Mouse (Mus musculus) adrenal gland, postnatal 10 days (tissue): Measurements from ENCODE around the gene Htra2. TPM values are rescaled to one million over a fixed set of nuclear protein-coding genes. Genes with fewer than 3 reads are reported as not detected.
A peak's percentile ranks its signal among the peaks of the same experiment; 100 is the strongest.

Source experiments
- DNase-seq: peaks from one replicate; pipeline ENCODE4 v3.0.0; 2021; ENCODE audit warnings: mixed read lengths
- long read RNA-seq, 2 experiments: library from polyadenylated mRNA; stranded (forward); transcript quantifications; one replicate each; pipeline ENCODE4 v2.0.0; 2021
- total RNA-seq, 2 experiments: library from RNA; stranded (reverse); gene quantifications; 2 replicates each; pipeline ENCODE4 v1.2.3; 2021

Gene Htra2
- 10 to 100 TPM; 53.4 to 60.5 TPM for total RNA-seq
- long read RNA-seq, experiment 1, transcript Htra2-201 (8 exons, 1,725 nt) = major isoform, 132 of 169 reads
- long read RNA-seq, experiment 1, partial matches to known transcripts = 3 of 169 reads
- long read RNA-seq, experiment 1, other reads (novel, unspliced or antisense) = 27 of 169 reads
- long read RNA-seq, experiment 2, transcript Htra2-201 (8 exons, 1,725 nt) = major isoform, 58 of 83 reads
- long read RNA-seq, experiment 2, partial matches to known transcripts = 5 of 83 reads
- long read RNA-seq, experiment 2, other reads (novel, unspliced or antisense) = 16 of 83 reads

GRCm38 (mm10) chr6:83054871-83055431, at the start of gene Htra2:
TSS of gene Htra2 (minus strand) at chr6:83055273.
- no peak for DNase-seq

- DNase-seq = no peak
These were observed 49.1 kb upstream of the Htra2 start for GRCm38 (mm10) chr6:83104158-83104557.

DNA sequence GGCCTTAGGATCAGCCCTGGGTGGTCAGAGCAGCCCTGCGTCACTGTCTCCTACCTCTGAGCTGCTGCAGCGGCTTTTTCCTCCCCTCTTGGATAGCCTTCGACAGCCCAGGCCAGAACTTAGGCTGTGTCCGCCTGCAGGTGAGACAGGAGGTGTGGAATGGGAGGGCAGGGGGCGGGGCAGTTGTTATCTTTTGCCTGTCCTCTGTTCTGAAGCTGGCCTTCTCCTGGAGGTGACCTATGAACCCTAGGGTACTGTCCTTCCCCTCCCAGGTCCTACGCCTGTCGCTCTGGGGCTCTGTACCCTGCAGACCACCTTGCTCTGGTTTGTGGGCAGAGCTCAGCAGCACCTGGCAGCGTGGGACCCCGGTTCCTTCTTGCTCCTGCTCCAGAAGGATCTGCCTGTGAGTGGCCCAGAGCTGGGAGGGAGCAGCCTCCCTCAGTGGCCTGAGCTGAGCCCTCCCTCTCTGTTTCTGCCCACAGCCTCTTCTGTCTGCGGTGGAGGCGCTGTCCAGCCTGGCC, 48.1 kb upstream of the Htra2 start:
- DNase-seq = no peak

DNA sequence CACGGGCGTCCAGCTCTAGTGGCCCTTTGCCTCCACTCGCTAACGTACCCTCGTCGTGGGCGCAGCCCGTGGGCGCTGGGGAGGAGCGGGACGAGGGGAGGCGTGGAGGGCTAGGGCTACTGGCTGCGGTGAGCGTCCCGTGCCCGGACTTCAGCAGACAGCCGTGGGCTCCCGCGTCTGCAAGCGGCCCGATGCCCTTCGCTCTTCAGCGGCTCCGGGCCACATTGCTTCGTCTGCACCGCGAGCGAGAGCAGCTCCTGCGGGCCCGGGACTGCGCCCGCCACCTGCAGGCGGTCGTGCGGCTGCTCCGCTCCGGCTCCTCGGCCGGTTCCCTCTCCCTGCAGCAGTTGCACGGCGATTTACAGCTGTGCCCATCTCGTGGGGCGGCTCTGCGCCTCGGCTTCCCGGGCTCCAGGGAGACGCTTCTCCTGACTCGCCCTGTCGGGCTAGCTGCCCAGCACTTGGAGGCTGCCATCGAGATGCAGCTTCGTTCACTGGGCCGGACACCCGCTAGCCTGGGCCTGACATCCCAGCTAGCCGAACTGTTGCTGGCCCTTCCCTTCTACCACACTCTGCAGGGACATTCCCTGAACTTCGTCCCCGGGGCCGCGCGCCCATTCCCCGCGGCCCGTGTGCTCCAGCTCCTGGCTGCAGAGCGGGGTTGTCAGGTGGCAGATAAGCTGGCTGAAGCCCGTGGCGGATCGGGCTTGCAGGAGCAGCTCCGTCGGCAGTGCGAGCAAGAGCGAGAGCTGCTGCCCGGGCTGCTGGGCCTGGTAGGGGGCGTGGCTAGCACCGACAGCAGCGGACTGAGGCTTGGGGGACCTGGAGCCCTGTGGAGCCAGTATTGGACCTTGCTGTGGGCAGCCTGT, 46.8 kb upstream of the Htra2 start:
- peak; percentile 80 for DNase-seq

DNA sequence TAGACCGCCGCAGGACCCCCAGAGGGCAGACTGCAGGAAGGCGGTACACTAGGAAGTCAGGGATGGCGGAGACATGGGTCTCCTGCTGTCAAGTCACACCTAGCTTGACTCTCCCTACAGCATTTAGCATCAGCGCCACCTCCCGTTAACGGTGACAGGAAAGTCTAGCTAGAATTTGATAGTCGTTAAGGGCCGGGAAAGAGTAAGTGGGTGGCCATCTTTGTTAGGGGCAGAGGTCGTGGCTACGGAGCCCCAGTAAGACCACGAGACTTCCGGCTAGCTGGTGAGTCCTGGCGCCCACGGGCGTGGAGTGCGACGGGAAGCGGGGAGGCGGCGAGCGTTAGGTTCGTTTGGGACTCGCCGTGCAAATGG, 46.2 kb upstream of the Htra2 start, which contains the start of the genes Ccdc142 and Gm42688:
Gene Ccdc142 (plus strand): TSS at position 286 of the 372 bp plus-strand sequence.
Gene Gm42688 (plus strand): TSS at position 302 of the 372 bp plus-strand sequence.
- DNase-seq = peak; percentile 92

- peak; percentile 74 for DNase-seq
These were observed 43.3 kb upstream of the Htra2 start for GRCm38 (mm10) chr6:83098411-83098810.

- DNase-seq = no peak
These were observed 40.9 kb upstream of the Htra2 start for GRCm38 (mm10) chr6:83095968-83096367.

- DNase-seq = peak; percentile 62
These were observed 37.5 kb upstream of the Htra2 start for GRCm38 (mm10) chr6:83092416-83093127.

DNA sequence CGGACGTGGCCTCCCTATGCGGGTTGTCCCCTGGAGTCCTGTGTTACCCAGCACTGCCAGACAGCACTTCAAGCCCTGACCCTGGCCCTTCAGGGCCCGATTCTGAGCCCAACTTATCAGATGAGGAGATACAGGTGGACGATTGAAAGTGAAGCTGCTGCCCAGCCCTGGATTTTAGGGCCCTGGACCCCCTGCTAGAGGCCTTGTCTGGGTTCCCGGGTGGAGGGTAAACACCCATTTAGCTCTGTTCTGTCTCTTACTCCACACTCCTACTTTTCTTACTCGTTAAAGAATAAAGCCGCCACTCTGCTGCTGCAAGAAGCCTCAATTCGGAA, 32.8 kb upstream of the Htra2 start:
- DNase-seq = no peak

- DNase-seq = peak; percentile 69
These were observed 32.3 kb upstream of the Htra2 start for GRCm38 (mm10) chr6:83087205-83087925.

- DNase-seq = peak; percentile 62
These were observed 31.3 kb upstream of the Htra2 start, which contains the start of gene Lbx2 for GRCm38 (mm10) chr6:83086121-83087035. TSS of gene Lbx2 (plus strand) at chr6:83086367.

GRCm38 (mm10) chr6:83084477-83084876, 29.4 kb upstream of the Htra2 start:
- DNase-seq = no peak

GRCm38 (mm10) chr6:83083497-83083896, 28.4 kb upstream of the Htra2 start:
- DNase-seq = peak; percentile 49

GRCm38 (mm10) chr6:83080210-83080609, 25.1 kb upstream of the Htra2 start:
- no peak for DNase-seq

GRCm38 (mm10) chr6:83078324-83078858, 23.3 kb upstream of the Htra2 start:
- DNase-seq = peak; percentile 99

GRCm38 (mm10) chr6:83077630-83078323, 22.7 kb upstream of the Htra2 start, which contains the start of gene Pcgf1:
TSS of gene Pcgf1 (plus strand) at chr6:83077869.
- peak; percentile 63 for DNase-seq

DNA sequence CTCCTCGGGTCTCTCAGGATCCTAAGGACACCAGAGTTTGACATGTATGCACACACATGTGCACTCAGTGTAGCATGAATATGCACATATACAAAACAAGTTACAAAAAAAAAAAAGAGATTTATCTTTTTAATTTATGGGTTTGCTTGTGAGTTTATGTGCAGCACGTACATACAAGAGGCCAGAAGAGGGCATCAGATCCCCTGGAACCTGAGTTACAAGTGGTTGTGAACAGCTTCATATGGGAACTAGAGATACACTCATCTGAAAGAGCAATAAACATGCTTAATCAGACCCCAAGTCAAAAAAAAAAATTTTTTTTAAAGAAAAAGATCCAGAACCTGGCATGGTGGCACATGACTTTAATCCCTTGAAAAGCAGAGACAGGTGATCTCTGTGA, 19.9 kb upstream of the Htra2 start:
- no peak for DNase-seq

- peak; percentile 55 for DNase-seq
These were observed 16.1 kb upstream of the Htra2 start for GRCm38 (mm10) chr6:83071220-83071619.
